Mouse (Mus musculus) forebrain, embryonic 16.5 days (tissue): ENCODE results near the gene R3hdml. TPM values are rescaled to one million over a fixed set of nuclear protein-coding genes. Genes with fewer than 3 reads are reported as not detected.

Experiments
- ATAC-seq: fragments of 200-750 bp; cut with Nextera tagmentation; 2 replicates; pipeline ENCODE4 v1.8.0; 2017; ENCODE audit warnings: mild to moderate bottlenecking, moderate library complexity
- H3K27ac ChIP-seq: fragments of 300-500 bp; sonication (generic); 2 replicates; pipeline ENCODE4 v1.5.1; 2014; ENCODE audit warnings: low read length, control low read depth
- H3K27me3 ChIP-seq: fragments of 300-500 bp; sonication (generic); replicated peaks from 2 replicates; pipeline ENCODE4 v1.6.1; 2014; ENCODE audit warnings: low read length; ENCODE audit not compliant: control insufficient read depth, insufficient read depth
- H3K36me3 ChIP-seq: fragments of 300-500 bp; sonication (generic); 2 replicates; pipeline ENCODE4 v1.6.1; 2014; ENCODE audit not compliant: control insufficient read depth, insufficient read depth
- H3K4me1 ChIP-seq: fragments of 300-500 bp; sonication (generic); replicated peaks from 2 replicates; pipeline ENCODE4 v1.6.1; 2014; ENCODE audit warnings: low read length; ENCODE audit not compliant: control insufficient read depth, insufficient read depth
- H3K4me2 ChIP-seq: fragments of 300-500 bp; sonication (generic); 2 replicates; pipeline ENCODE4 v1.6.1; 2014; ENCODE audit warnings: mild to moderate bottlenecking, low read length, control low read depth
- H3K4me3 ChIP-seq: fragments of 300-500 bp; sonication (generic); replicated peaks from 2 replicates; pipeline ENCODE4 v1.5.1; 2014; ENCODE audit warnings: mild to moderate bottlenecking, low read length, control low read depth
- H3K9ac ChIP-seq: fragments of 300-500 bp; sonication (generic); replicated peaks from 2 replicates; pipeline ENCODE4 v1.6.1; 2014; ENCODE audit warnings: low read depth, low read length, control low read depth
- H3K9me3 ChIP-seq: fragments of 300-500 bp; sonication (generic); 2 replicates; pipeline ENCODE4 v1.6.1; 2016; ENCODE audit warnings: low read length; ENCODE audit not compliant: control insufficient read depth
- WGBS: fragments of 180-500 bp; shearing (Covaris S2); extraction: QIAGEN DNeasy Blood & Tissue Kit; methylation state at CpG from one replicate; pipeline ENCODE4 v1.1.7; 2014; 5-methylcytosine and 5-hydroxymethylcytosine counted together
- polyA plus RNA-seq: library from polyadenylated mRNA; unstranded; fragments of >200 nt; fragmentation: Nextera tagmentation; extraction: Ambion mirVana; gene quantifications from 2 replicates; pipeline ENCODE4 v1.2.1, GENCODE M21; 2015

The R3hdml gene
- polyA plus RNA-seq, 1 experiment from 2014 or later, result not detected

DNA sequence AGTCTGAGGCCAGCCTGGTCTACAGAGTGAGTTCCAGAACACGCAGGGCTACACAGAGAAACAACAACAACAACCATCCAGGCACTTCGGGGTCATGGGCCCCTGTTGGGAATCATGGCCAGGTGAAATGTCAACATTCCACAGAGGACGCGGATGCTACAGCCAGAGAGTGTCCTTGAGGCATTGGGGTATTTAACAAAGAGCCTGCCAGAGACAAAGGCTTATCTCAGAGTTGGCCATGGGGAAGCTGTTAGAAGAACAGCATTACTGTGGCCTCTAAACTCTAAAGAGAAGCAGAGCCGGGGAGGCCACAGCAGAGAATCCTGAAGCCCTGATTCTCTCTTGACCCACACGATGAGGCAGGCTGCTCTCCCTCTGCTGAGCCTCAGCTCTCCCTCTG is 23.3 kb upstream of the R3hdml start:
- H3K9me3 ChIP-seq, result no peaks in the 10 kb centered on the region
- H3K4me3 ChIP-seq, result no peak overlapping the region
- no peaks in the 10 kb centered on the region for H3K27me3 ChIP-seq
- no peak overlapping the region for H3K27ac ChIP-seq
- ATAC-seq, result no peak
- peaks cover 15% of the 10 kb centered on the region for H3K36me3 ChIP-seq
- H3K4me2 ChIP-seq, result no peak overlapping the region
- WGBS, result 97% methylated on average over 6 of the region's 6 CpGs
- no peak overlapping the region for H3K9ac ChIP-seq
- H3K4me1 ChIP-seq, result peaks cover 9% of the 10 kb centered on the region

DNA sequence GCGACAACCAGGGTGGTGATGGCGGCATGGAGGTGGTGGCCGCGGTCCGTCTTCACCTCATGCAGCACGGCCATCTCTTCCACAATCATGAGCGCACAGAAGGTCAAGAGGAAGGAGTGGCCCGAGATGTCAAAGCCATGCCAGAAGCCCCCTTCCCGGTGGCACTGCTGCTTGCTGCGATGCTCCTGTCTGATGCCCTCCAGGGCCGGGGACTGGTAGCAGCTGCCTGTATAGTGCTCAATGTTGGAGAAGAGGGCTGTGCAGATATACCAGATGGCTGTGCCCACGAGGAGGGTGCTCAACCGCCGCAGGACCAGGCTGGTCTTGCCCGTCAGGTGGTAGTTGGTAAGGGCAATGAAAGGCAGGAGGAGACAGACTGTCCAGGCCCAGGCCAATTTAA is 22.4 kb upstream of the R3hdml start:
- no peak overlapping the region for H3K4me3 ChIP-seq
- H3K4me1 ChIP-seq, result peaks cover 9% of the 10 kb centered on the region
- H3K27ac ChIP-seq, result no peak overlapping the region
- 94% methylated on average over 15 of the region's 15 CpGs for WGBS
- no peaks in the 10 kb centered on the region for H3K9me3 ChIP-seq
- peaks cover 15% of the 10 kb centered on the region for H3K36me3 ChIP-seq
- H3K27me3 ChIP-seq, result no peaks in the 10 kb centered on the region
- H3K4me2 ChIP-seq, result no peak overlapping the region
- ATAC-seq, result no peak
- no peak overlapping the region for H3K9ac ChIP-seq

DNA sequence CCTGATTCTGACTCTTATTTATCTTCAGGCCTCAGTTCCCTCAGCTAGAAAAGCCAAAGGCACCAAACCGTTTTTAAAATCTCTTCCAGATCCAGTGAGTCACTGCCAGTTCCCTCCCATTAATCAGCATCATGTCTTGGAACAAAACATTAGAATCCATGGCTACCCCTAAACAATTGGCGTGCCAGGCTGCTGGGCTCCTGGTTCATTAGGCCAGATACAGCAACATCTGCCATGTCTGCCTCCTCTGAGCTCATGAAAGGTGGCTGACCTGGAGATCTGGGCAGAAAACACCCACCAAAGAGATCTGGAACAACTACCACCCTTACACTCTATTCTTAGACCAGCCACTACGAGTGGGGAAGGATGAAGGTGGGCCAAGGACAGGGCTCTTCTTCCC is 21.0 kb upstream of the R3hdml start:
- Histone ChIP-seq H3K9ac (no peak overlapping the region), H3K4me3 (no peak overlapping the region; the same call in 1 of the 2 replicates), H3K27ac (no peak overlapping the region), H3K4me2 (peak overlapping the region; percentile 78), H3K9me3 (no peaks in the 10 kb centered on the region), H3K36me3 (peaks cover 15% of the 10 kb centered on the region), H3K27me3 (no peaks in the 10 kb centered on the region), H3K4me1 (peaks cover 9% of the 10 kb centered on the region)
- WGBS, result 42% methylated on average over 3 of the region's 3 CpGs
- ATAC-seq, result no peak

DNA sequence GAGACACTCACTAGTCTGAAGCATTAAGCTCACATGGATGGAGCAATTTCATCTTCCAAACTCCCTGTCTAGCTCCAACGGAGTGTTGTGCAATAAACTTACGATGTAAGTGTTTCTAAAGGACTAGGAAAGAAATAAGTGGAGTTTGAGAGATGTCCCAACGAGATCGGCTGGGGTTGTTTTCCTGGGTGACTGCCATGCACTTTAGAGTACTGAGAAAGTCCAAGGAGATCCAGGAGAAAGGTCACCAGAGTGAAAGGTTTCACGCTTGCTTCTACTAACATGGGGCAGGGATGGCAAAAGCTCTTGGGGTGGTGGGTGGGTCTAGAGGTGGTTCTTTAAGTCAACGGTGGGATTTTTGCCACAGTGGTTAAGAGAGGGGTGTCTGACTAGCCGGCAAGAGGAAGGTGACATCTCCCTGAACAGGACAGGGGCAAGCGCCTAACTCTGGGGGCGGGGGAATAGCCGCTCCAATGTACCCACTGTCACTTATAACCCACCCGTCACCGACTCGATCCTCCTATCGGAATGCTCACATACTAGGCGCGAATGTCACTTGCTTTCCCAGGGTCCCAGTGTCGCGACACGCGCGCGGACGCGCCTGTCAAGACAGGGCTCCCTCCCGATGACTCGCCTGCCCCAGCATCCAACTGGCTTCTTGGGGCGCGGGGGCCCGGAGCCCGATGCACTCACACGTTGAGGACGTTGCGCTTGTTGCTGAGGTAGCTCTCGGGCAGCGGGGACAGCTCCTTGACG is 20.2 kb upstream of the R3hdml start:
- no peaks in the 10 kb centered on the region for H3K27me3 ChIP-seq
- peaks cover 13% of the 10 kb centered on the region for H3K36me3 ChIP-seq
- H3K4me2 ChIP-seq, result peak overlapping the region; percentile 78
- peak overlapping the region; percentile 49 for H3K27ac ChIP-seq
- peaks cover 9% of the 10 kb centered on the region for H3K4me1 ChIP-seq
- 4% methylated on average over 36 of the region's 36 CpGs for WGBS
- no peaks in the 10 kb centered on the region for H3K9me3 ChIP-seq
- peak overlapping the region; percentile 82 for H3K9ac ChIP-seq
- peak; percentile 75 for ATAC-seq
- H3K4me3 ChIP-seq, result peak overlapping the region; percentile 76

DNA sequence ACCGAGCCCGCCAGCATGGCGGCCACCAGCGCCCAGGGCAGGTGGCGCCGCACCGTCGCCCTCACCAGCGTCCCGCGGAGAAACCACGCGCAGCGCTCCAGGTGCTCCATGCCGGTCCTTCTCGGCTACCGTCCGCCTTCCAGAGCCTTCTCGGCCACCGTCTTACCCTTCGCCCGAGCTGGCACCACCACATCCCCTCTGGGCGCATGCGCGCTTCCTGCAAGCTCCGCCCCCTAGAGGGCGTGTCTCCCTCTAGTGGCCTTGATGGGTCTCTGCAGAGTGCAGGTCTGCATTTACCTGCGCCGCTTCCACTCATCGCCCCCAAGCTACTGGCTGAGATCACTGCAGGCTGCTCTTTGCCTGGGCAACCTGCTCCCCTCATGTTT is 19.7 kb upstream of the R3hdml start, which contains the start of gene Fitm2:
TSS of gene Fitm2 (minus strand) at position 164 of the 386 bp plus-strand sequence.
- Histone ChIP-seq H3K36me3 (peaks cover 11% of the 10 kb centered on the region), H3K9ac (peak within 1 kb of the TSS; percentile 82), H3K4me2 (peak within 1 kb of the TSS; percentile 78), H3K9me3 (no peaks in the 10 kb centered on the region), H3K27me3 (no peaks in the 10 kb centered on the region), H3K27ac (peak within 1 kb of the TSS; percentile 49), H3K4me1 (peaks cover 9% of the 10 kb centered on the region), H3K4me3 (peak within 1 kb of the TSS; percentile 76)
- peak; percentile 92 for ATAC-seq
- under 1% methylated on average over 26 of the region's 30 CpGs for WGBS

DNA sequence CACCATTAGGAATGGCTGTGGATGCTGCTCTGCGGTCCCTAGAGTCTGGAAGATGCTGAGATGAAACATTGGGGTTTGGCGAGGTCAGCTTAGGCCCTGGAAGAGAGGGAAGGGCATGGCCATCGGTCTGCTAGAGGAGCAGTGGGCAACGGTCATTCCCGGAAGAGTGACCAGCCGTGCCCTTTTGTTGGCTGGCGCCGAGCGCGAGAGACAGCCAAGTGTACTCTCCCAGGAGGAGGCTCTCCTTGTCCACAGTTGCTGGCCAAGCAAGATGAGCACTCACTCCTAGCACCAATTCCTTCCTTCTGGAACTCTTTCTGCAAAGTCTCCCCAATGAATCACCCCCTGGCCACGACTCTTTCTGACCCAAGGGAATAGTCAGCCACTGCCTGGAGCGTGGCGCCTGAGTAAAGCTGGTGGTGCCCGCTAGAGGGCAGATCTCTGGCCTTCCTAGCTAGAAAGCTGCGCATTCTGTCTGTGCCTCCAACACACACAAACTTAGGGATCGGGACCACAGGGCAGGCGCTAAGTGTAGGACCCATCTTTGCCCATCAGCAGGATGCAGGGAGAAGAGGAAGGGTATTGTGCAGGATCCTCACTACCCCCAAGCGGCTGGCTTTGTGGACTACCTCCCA is 11.8 kb upstream of the R3hdml start:
- no peaks in the 10 kb centered on the region for H3K36me3 ChIP-seq
- peaks cover 11% of the 10 kb centered on the region for H3K27me3 ChIP-seq
- no peak overlapping the region for H3K27ac ChIP-seq
- 48% methylated on average over 18 of the region's 18 CpGs for WGBS
- H3K9ac ChIP-seq, result no peak overlapping the region
- ATAC-seq, result no peak
- H3K4me1 ChIP-seq, result no peaks in the 10 kb centered on the region
- no peaks in the 10 kb centered on the region for H3K9me3 ChIP-seq
- H3K4me2 ChIP-seq, result no peak overlapping the region
- H3K4me3 ChIP-seq, result no peak overlapping the region

DNA sequence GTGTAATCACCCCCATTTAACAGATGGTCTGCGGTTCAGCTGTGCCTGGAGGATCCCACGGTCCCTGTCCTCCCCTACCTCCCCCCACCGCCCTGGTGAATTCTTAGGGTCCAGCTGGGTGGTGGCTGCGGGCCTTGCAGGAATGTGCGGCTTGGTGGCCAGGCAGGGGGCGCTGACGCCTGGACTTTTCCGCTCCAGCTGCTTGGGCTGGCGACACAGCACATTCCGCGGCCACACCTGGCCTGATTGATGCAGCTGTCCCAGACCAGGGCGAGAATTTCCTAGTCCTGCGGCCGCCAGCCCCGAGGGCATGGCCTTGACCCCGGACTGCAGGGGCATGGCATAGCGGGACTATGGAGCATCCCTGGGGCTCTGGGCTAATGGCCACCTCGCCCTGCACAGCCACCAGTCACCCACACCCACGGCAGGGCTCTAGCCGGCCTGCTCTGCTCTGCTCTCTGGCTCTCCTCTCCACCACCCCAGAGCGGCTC is 10.5 kb upstream of the R3hdml start:
- H3K27ac ChIP-seq, result no peak overlapping the region
- H3K36me3 ChIP-seq, result no peaks in the 10 kb centered on the region
- no peaks in the 10 kb centered on the region for H3K4me1 ChIP-seq
- no peak overlapping the region for H3K9ac ChIP-seq
- ATAC-seq, result no peak
- peaks cover 11% of the 10 kb centered on the region for H3K27me3 ChIP-seq
- WGBS, result 4% methylated on average over 21 of the region's 21 CpGs
- H3K4me2 ChIP-seq, result peak overlapping the region; percentile 1; the same call in 1 of the 2 replicates
- H3K4me3 ChIP-seq, result no peak overlapping the region
- no peaks in the 10 kb centered on the region for H3K9me3 ChIP-seq

DNA sequence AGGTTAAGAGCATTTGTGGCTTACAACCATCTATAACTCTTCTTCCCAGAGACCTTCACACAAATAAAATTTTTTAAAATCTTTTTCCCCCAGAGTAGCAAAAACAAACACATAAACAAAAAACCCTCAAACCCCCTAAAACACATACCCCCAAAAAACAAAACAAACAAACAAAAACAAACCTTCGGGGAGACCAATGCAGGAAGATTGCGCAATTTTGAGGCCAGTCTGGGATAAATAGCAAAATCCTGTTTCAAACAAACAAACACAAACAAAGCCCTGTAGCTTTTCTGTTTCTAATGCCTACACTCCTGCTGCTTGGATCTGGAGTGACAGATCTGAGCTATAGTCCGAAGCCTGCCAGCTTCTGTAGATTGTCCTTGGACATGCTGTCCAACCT is 4.8 kb upstream of the R3hdml start:
- Histone ChIP-seq H3K27ac (no peak overlapping the region), H3K9ac (no peak overlapping the region), H3K4me2 (no peak overlapping the region), H3K9me3 (no peaks in the 10 kb centered on the region), H3K4me3 (no peak overlapping the region), H3K27me3 (peaks cover 2% of the 10 kb centered on the region; the same call in 1 of the 2 replicates), H3K4me1 (peaks cover 5% of the 10 kb centered on the region), H3K36me3 (no peaks in the 10 kb centered on the region)
- WGBS, result 91% methylated on average over 3 of the region's 3 CpGs
- no peak for ATAC-seq

DNA sequence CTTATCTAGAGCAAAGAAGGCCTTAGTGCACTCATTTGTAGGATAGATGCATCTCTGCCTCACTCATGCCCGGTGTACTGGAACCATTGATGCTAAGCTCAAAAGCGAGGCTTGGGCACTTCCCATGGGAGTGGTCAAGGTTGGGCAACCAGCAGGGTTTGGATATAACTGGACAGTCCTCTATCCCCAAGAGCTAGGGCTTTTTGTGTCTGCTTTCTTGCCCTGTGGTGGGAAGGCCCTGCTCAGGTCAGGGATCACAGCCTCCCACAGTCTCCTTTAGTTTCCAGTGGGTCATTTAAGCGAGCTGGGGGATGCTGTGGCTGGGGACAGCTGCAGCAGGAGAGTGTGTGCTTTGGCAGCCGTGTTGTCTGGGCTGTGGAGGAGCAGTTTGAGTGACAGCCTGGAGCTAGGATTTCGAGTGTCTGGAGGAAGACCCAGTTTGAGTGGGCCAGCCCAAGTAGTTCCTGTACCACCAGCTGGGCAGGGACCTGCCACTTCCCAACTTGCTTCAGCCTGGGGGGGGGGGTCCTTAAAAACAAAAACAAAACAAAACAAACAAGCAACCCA is 2.3 kb upstream of the R3hdml start:
- Histone ChIP-seq H3K9ac (no peak overlapping the region), H3K27ac (no peak overlapping the region), H3K27me3 (no peaks in the 10 kb centered on the region), H3K9me3 (no peaks in the 10 kb centered on the region), H3K4me1 (peaks cover 5% of the 10 kb centered on the region), H3K4me3 (no peak overlapping the region), H3K4me2 (no peak overlapping the region), H3K36me3 (no peaks in the 10 kb centered on the region)
- ATAC-seq, result no peak
- 50% methylated on average over 5 of the region's 5 CpGs for WGBS
